Mouse (Mus musculus): ENCODE data around the gene Sec22b.

Gene Sec22b

DNA sequence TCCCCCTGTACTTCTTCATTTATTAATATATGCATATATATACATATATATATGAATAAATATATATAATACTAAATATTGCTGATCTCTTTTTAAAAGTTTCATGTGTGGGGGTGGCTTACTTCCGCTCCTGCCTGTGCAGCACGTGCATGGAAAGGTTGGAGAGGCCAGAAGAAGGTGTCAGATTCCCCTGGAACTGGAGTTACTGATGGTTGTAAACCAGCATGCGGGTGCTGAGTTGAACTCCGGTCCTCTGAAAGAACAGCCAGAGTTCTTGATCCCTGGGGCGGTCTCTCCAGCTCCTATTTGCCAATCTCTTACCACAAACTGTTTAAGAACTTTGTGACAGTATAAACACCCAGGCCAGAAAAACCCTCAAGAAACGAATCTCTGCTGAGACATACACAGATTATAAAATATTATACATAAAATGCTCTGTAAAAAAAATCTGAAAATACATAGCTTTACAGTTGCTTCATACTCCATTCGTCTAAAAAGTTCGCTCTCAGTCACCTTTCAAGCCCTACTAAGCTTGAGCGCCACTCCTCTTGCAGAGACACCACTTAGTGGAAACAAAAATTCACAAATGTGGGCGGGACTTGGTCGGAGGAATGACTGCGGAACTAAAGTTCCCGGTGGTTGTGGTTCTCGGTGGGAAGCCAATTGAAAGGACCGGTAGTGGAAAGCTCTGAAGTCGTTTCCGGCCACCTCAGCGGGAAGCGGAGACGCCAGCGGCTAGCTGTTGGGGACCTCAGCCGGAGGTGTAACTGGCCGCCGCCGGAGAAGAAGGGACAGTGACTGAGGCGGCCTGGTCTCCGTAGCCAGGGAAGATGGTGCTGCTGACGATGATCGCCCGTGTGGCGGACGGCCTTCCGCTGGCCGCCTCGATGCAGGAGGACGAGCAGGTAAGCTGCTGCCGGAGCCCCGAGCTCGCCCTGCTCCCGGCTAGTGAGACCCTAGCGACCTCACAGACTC is at the start of gene Sec22b:
Gene Sec22b (plus strand): TSS at position 675 of the 975 bp plus-strand sequence.
- no peaks in the 10 kb centered on the region for H3K27me3 ChIP-seq (ENCODE audit: control insufficient read depth, insufficient read depth, low read length, poor library complexity, severe bottlenecking)
- peak; percentile 93 for DNase-seq (ENCODE audit: low read depth, low spot score)
- no peaks in the 10 kb centered on the region for H3K36me3 ChIP-seq (ENCODE audit: control insufficient read depth, insufficient read depth, low read length, poor library complexity, severe bottlenecking)

DNA sequence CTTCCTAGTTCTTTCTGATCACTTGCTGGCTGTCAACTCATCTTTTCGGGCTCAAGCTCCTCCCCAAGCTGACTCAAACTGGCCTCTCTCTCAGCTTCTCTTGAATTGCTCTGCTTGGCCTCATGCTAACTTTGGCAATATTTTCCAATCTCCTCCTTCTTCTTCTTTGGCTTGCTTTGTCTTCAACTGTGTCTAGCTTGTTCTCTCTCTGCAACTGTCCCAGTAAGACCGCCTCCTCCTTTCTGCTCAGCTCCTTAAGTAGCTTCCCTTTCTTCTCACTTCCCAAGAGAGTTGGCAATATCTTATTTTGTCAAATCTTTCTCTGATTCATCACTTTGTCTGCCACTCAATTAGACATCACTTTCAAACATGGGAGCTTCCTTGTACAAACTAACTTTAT is 49.2 kb upstream of the Sec22b start:
- Histone ChIP-seq H3K27me3 (ENCODE audit: control insufficient read depth, insufficient read depth, low read length, poor library complexity, severe bottlenecking) (no peaks in the 10 kb centered on the region), H3K36me3 (ENCODE audit: control insufficient read depth, insufficient read depth, low read length, poor library complexity, severe bottlenecking) (no peaks in the 10 kb centered on the region)
- no peak for DNase-seq (ENCODE audit: low read depth, low spot score)

DNA sequence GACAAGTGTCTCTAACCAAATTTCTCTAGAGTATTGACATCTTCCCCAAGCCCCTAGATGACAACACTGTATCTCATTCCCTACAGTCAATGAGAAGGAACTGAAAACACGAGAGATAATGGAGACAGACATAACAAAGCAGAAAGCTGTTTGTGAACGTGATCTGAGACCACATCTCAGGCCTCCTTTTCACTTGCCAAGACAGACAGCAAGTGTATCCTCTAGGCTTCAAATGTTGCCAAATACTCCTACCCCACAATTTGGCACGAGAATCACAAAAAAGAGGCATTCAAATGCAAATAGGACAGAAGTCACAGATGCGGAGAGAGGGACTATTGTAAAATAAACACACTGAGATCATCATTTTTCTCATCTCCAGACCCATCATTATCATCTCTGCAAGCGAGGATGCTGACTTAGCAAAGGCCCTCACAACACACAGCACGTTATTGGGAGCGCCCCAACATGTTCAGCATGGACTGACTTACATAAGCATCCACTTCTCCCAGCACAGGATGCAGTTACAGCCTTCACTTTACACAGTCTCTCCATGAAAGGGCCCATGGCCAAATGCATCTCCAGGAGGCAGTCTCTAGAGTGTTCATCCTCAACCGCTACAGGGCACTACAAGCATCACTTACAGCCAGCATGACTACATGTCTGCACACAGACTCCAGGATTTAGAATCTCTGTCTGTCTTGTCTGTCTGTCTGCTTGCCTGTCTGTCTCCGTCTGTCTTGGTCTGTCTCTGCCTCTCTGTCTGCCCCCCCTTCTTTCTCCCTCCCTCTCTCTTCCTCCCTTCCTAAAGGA is 46.2 kb upstream of the Sec22b start:
- no peaks in the 10 kb centered on the region for H3K27me3 ChIP-seq (ENCODE audit: control insufficient read depth, insufficient read depth, low read length, poor library complexity, severe bottlenecking)
- no peak for DNase-seq (ENCODE audit: low read depth, low spot score)
- no peaks in the 10 kb centered on the region for H3K36me3 ChIP-seq (ENCODE audit: control insufficient read depth, insufficient read depth, low read length, poor library complexity, severe bottlenecking)

DNA sequence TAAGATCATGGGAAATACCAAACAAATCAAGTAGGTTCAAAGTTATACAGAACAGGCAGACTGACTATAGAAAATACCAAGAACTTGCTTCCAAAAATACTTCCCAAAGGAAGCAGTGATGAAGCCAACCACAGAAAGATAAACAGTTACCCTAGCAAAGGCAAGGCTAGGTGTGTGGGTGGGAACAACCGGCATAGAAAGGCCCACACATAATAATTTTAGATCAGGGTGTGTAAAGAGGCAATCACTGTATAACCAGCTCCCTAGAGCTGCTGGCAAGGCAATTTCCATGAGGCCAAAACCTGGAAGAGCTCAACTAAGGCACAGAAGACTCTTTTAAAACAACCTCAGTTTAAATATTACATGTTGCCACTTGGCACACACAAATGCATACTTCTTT is 41.6 kb upstream of the Sec22b start:
- Histone ChIP-seq H3K27me3 (ENCODE audit: control insufficient read depth, insufficient read depth, low read length, poor library complexity, severe bottlenecking) (no peaks in the 10 kb centered on the region), H3K36me3 (ENCODE audit: control insufficient read depth, insufficient read depth, low read length, poor library complexity, severe bottlenecking) (no peaks in the 10 kb centered on the region)
- DNase-seq (ENCODE audit: low read depth, low spot score): no peak

DNA sequence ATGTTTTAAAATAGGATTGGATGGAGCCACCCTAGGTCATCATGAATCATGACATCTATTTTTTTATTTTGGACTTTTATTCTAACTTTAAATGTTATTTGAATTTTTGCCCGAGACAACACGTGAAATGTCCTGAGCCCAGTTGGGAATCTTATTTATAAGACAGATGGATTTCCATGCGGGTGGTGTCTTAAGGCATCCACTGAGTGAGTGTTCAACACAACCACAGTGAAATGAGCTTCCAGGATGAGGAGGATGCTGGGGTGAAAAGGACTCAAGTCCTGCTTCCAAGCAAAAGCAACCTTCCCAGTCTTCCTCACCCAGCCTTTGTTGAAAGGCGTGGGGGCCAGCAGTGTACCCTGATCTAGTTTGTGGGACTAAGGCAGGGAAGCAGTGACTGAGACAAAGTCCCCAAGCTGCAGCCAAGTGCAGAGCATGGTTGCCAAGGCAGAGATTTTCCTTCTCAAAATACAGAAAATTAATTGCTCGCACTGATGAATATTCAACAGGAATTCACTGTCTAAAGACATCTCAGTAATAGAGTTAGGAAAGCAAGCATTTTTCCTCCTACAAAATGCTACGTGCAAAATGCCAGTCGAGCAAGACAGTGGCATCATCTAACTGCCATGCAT is 40.1 kb upstream of the Sec22b start:
- no peak for DNase-seq (ENCODE audit: low read depth, low spot score)
- Histone ChIP-seq H3K36me3 (ENCODE audit: control insufficient read depth, insufficient read depth, low read length, poor library complexity, severe bottlenecking) (no peaks in the 10 kb centered on the region), H3K27me3 (ENCODE audit: control insufficient read depth, insufficient read depth, low read length, poor library complexity, severe bottlenecking) (no peaks in the 10 kb centered on the region)

DNA sequence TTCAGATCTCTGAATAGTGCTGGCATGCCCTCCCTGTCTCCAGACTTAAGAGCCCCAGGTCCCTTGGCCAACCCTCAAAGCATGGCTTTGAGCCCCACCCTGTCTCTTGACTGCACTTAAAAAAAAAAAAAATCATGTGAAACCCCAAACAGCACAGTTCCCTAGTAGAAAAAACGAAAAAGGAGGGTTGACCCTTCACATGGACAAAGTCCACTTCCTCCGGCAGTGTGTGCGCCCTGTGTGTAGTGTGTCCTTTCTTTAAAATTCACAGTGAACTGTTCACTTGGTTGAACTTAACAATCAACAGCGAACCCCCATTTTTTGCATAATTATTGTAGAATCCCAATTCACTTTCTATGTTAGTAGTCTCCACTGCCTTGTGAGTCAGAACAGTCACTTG is 34.3 kb upstream of the Sec22b start:
- Histone ChIP-seq H3K27me3 (ENCODE audit: control insufficient read depth, insufficient read depth, low read length, poor library complexity, severe bottlenecking) (no peaks in the 10 kb centered on the region), H3K36me3 (ENCODE audit: control insufficient read depth, insufficient read depth, low read length, poor library complexity, severe bottlenecking) (no peaks in the 10 kb centered on the region)
- DNase-seq (ENCODE audit: low read depth, low spot score): no peak

DNA sequence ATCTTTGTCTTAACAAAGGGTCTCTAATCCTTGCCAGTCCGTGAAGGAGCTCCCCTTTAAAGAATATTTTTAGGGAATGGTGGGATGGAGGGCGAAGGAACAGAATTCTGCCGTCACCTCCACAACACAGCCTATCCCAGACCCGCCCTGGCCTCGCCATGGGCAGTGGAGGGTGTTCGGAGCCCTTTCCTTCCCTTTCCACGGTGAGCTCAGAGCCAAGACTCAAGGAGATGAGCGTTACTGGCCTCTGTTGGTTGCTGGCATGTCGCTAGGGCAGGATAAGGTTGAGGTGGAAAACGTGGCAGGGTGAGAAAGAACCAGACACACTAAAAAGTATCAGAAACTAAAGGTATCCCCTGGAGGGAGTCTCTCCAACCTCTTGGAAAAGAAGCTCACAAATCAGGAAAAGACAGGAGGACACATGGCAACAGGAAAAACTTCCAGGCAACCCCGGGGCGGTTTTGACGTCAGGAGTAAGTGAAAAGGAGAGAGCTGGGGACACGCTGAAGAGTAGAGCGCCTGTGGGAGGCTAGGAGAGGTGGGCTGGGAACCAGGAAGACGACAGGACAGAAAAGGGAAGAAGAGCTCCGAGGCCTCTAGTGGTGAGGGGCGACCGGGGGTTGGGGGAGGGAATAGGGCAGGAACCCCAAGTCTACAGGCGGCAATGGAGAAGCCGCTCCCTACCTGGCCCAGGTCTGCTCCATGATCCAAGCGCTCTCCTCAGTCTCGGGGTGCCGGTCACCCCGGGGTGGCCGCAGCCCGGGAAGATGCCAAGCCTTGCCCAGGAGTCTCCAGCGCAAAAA is 33.6 kb upstream of the Sec22b start:
- Histone ChIP-seq H3K27me3 (ENCODE audit: control insufficient read depth, insufficient read depth, low read length, poor library complexity, severe bottlenecking) (no peaks in the 10 kb centered on the region), H3K36me3 (ENCODE audit: control insufficient read depth, insufficient read depth, low read length, poor library complexity, severe bottlenecking) (no peaks in the 10 kb centered on the region)
- no peak for DNase-seq (ENCODE audit: low read depth, low spot score)

DNA sequence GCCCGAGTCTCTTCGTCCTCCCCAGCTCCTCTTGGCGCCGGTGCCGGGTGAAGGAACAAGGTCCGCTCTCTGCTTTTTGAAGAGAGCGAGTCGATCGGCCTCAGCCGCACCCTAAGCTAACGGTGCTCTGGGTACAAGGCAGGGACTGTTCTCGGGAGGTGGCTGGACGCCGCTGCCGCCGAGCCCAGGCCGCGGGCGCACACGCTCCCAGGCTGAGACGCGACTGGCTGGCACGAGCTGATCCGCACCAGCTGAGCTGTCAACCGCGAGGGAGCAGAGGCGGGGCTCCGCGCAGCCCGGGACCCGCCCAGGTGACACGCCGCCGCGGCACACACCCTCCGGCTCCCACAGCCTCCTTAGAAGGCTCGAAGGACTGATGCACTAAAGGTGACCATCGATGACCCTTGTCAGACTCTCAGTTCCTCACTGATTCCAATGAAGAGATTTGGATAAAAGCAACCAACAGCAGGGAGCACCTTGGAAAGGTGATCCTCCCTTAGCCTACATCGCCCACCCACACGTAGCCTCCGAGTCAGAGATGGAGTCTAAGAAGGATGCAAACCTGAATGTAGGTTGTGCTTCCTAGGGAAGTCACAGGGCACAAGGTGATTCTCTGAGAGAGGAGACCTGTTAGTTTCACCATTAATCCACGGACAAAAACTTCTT is 32.8 kb upstream of the Sec22b start:
- peak; percentile 57 for DNase-seq (ENCODE audit: low read depth, low spot score)
- Histone ChIP-seq H3K36me3 (ENCODE audit: control insufficient read depth, insufficient read depth, low read length, poor library complexity, severe bottlenecking) (no peaks in the 10 kb centered on the region), H3K27me3 (ENCODE audit: control insufficient read depth, insufficient read depth, low read length, poor library complexity, severe bottlenecking) (no peaks in the 10 kb centered on the region)

DNA sequence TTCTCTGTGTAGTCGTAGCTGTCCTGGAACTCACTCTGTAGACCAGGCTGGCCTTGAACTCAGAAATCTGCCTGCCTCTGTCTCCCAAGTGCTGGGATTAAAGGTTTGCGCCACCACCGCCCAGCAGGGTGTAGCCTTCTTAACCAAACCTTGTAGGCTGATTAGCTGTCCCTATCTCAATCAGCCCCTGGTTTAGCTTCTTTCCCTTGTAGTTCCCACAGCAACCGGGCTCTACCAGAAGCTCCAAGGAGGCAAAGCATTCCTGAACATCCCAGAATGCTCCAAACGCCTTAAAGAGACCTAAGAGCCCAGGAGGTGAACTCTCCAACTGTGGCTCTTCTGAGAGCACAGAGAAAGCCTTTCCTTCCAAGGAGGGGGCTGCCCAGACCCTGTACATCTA is 32.3 kb upstream of the Sec22b start:
- DNase-seq (ENCODE audit: low read depth, low spot score): no peak
- H3K36me3 ChIP-seq (ENCODE audit: control insufficient read depth, insufficient read depth, low read length, poor library complexity, severe bottlenecking): no peaks in the 10 kb centered on the region
- H3K27me3 ChIP-seq (ENCODE audit: control insufficient read depth, insufficient read depth, low read length, poor library complexity, severe bottlenecking): no peaks in the 10 kb centered on the region

DNA sequence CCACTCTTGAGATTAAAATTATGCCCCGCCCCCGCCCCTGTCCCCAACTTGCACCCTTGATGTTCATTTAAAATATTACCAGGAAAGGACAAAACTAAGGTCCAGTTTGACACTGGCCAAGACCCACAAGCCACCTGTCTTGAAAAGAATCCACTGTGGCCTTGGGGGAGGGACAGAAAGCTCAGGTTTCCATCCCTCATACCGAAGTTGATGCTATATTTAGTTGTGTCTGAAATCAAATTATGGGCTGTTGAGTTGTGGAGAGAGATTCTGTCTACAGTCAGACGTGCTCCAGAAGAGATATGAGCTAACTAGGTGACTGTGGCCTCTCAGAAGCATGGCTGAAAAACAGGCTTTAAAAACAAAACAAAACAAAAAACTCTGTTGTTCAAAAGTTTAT is 31.3 kb upstream of the Sec22b start:
- Histone ChIP-seq H3K27me3 (ENCODE audit: control insufficient read depth, insufficient read depth, low read length, poor library complexity, severe bottlenecking) (no peaks in the 10 kb centered on the region), H3K36me3 (ENCODE audit: control insufficient read depth, insufficient read depth, low read length, poor library complexity, severe bottlenecking) (no peaks in the 10 kb centered on the region)
- no peak for DNase-seq (ENCODE audit: low read depth, low spot score)

DNA sequence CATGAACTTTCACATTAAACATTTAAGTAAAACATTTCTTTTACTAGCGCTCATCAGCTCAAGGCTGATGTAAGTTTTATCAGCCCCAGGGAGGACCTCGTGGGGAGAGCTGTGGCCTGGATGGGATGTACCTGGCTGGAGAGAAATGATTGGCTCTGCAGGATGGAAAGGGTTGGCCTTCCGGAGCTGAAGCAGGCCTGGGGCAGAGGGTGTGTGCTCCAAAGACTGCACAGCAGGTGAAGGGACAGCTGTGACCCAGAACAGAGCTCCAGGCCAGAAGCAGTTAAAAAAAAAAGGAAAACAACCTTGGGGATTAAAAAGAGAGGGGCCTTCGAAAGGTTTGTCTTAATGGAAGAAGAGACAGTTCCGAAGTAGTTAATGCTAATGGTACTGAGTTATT is 26.2 kb upstream of the Sec22b start:
- no peak for DNase-seq (ENCODE audit: low read depth, low spot score)
- H3K36me3 ChIP-seq (ENCODE audit: control insufficient read depth, insufficient read depth, low read length, poor library complexity, severe bottlenecking): no peaks in the 10 kb centered on the region
- no peaks in the 10 kb centered on the region for H3K27me3 ChIP-seq (ENCODE audit: control insufficient read depth, insufficient read depth, low read length, poor library complexity, severe bottlenecking)

DNA sequence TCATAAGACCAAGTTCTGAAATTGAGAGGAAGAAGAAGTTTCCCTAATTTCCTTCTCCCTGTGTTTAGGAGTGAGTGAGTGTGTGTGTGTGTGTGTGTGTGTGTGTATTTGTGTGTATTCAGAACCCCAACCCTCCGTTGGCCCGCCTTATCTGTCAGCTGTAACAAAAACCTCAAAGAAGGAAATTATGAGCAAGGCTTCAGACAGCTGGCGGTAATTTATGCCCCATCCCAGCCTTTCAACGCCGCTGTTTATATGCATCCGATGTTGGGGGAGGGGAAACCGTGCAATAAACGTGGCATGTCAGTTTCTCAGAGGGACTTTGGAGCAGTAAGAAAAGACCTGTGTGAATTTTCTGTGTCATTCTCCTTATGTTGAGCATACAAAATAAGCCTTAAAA is 24.7 kb upstream of the Sec22b start:
- no peak for DNase-seq (ENCODE audit: low read depth, low spot score)
- H3K27me3 ChIP-seq (ENCODE audit: control insufficient read depth, insufficient read depth, low read length, poor library complexity, severe bottlenecking): no peaks in the 10 kb centered on the region
- H3K36me3 ChIP-seq (ENCODE audit: control insufficient read depth, insufficient read depth, low read length, poor library complexity, severe bottlenecking): no peaks in the 10 kb centered on the region

DNA sequence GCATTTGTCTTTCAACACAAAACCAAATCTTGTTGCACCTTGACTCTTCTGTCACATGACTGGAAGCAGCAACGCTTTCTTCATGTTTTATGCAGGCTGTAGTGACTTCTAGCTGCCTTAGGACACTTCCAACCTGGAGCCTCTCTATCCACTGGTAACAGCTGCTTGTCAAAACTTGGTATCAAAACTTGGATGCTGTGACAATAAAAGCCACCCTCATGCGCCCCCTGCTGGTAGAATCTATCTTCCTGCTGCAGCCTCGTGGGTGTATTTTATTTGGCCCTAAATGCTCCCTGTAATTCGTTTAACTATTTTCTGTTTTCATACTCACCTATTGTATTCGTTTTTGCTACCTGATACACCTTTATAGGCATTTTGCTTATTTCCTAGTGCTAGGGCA is 21.8 kb upstream of the Sec22b start:
- no peaks in the 10 kb centered on the region for H3K27me3 ChIP-seq (ENCODE audit: control insufficient read depth, insufficient read depth, low read length, poor library complexity, severe bottlenecking)
- peak; percentile 85 for DNase-seq (ENCODE audit: low read depth, low spot score)
- H3K36me3 ChIP-seq (ENCODE audit: control insufficient read depth, insufficient read depth, low read length, poor library complexity, severe bottlenecking): no peaks in the 10 kb centered on the region

DNA sequence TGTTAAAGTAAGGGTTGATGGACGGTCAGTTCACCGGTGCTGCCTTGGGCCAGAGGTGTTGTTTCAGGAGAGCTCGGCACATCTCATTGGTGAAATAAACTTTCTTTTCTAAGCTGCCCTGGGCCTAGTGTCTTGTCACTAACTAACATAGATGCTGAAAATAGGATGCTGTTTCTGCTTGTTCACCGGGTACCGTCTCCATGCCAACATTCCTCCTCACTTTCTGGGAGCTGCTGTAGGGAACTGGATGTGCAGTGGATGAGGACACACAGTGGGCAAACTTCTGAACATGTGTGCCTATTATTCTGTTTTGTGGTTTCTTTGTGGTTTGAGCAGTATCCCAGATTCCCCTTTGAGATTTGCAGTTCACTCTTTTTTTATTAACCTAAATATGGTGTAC is 19.4 kb upstream of the Sec22b start:
- no peak for DNase-seq (ENCODE audit: low read depth, low spot score)

More for the DNA sequence above, 19.4 kb upstream of the Sec22b start:
- Histone ChIP-seq H3K36me3 (ENCODE audit: control insufficient read depth, insufficient read depth, low read length, poor library complexity, severe bottlenecking) (no peaks in the 10 kb centered on the region), H3K27me3 (ENCODE audit: control insufficient read depth, insufficient read depth, low read length, poor library complexity, severe bottlenecking) (no peaks in the 10 kb centered on the region)
